Mouse (Mus musculus) kidney, embryonic 15.5 days (tissue): ENCODE data around the gene Armc6. TPM values are rescaled to one million over a fixed set of nuclear protein-coding genes. Genes with fewer than 3 reads are reported as not detected.

Experiments used
- ATAC-seq: fragments of 200-750 bp; cut with Nextera tagmentation; replicated peaks from 2 replicates; pipeline ENCODE4 v1.8.0; 2017; ENCODE audit warnings: moderate TSS enrichment; ENCODE audit not compliant: low FRiP score
- H3K27ac ChIP-seq: fragments of 300-500 bp; sonication (generic); 2 replicates; pipeline ENCODE4 v1.5.1; 2015; ENCODE audit warnings: mild to moderate bottlenecking, inconsistent platforms
- H3K27me3 ChIP-seq: fragments of 300-500 bp; sonication (generic); 2 replicates; pipeline ENCODE4 v1.6.1; 2015; ENCODE audit warnings: inconsistent platforms
- H3K36me3 ChIP-seq: fragments of 300-500 bp; sonication (generic); 2 replicates; pipeline ENCODE4 v1.6.1; 2015; ENCODE audit warnings: inconsistent platforms
- H3K4me1 ChIP-seq: fragments of 300-500 bp; sonication (generic); 2 replicates; pipeline ENCODE4 v1.6.1; 2015; ENCODE audit warnings: inconsistent platforms
- H3K4me2 ChIP-seq: fragments of 300-500 bp; sonication (generic); 2 replicates; pipeline ENCODE4 v1.6.1; 2015; ENCODE audit warnings: moderate library complexity, mild to moderate bottlenecking, inconsistent platforms
- H3K4me3 ChIP-seq: fragments of 300-500 bp; sonication (generic); replicated peaks from 2 replicates; pipeline ENCODE4 v1.5.1; 2015; ENCODE audit warnings: mild to moderate bottlenecking, inconsistent platforms
- H3K9ac ChIP-seq: fragments of 300-500 bp; sonication (generic); 2 replicates; pipeline ENCODE4 v1.6.1; 2015; ENCODE audit warnings: mild to moderate bottlenecking, inconsistent platforms
- H3K9me3 ChIP-seq: fragments of 300-500 bp; sonication (generic); replicated peaks from 2 replicates; pipeline ENCODE4 v1.6.1; 2016; ENCODE audit warnings: inconsistent platforms
- WGBS: fragments of 180-500 bp; shearing (Covaris S2); methylation state at CpG from one replicate; pipeline ENCODE4 v1.1.7; 2015; ENCODE audit warnings: mixed read lengths; 5-methylcytosine and 5-hydroxymethylcytosine counted together
- polyA plus RNA-seq: library from polyadenylated mRNA; unstranded; fragments of >200 nt; fragmentation: Nextera tagmentation; extraction: Ambion mirVana; gene quantifications from 2 replicates; pipeline ENCODE4 v1.2.1, GENCODE M21; 2015

The Armc6 gene
- polyA plus RNA-seq, 1 experiment from 2014 or later = 31.0 TPM

DNA sequence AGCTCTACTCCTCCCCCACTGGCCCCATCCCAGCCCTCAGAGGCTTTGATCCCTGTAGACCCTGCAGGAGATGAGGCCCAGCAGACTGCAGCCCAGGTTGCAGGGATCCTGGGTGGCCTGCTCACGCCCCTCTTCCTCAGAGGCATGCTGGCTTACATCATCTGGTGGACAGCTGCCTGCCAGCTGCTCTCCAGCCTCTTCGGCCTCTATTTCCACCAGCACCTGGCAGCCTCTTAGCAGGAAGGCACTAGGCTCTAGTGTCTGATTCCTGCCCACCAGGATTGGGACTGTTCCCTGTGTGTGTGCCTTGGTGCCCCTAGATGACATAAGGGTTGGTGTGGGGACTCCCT is 52.4 kb downstream of the Armc6 start:
- 32% methylated on average over 2 of the region's 2 CpGs for WGBS
- Histone ChIP-seq H3K27me3 (no peaks in the 10 kb centered on the region), H3K4me3 (no peak overlapping the region), H3K9me3 (no peaks in the 10 kb centered on the region), H3K4me1 (0 out of 2 replicates have a peak, but pooled peaks cover 4% of the 10 kb centered on the region), H3K27ac (no peak overlapping the region), H3K9ac (no peak overlapping the region), H3K4me2 (no peak overlapping the region), H3K36me3 (peaks cover 60% of the 10 kb centered on the region)
- ATAC-seq = no peak

DNA sequence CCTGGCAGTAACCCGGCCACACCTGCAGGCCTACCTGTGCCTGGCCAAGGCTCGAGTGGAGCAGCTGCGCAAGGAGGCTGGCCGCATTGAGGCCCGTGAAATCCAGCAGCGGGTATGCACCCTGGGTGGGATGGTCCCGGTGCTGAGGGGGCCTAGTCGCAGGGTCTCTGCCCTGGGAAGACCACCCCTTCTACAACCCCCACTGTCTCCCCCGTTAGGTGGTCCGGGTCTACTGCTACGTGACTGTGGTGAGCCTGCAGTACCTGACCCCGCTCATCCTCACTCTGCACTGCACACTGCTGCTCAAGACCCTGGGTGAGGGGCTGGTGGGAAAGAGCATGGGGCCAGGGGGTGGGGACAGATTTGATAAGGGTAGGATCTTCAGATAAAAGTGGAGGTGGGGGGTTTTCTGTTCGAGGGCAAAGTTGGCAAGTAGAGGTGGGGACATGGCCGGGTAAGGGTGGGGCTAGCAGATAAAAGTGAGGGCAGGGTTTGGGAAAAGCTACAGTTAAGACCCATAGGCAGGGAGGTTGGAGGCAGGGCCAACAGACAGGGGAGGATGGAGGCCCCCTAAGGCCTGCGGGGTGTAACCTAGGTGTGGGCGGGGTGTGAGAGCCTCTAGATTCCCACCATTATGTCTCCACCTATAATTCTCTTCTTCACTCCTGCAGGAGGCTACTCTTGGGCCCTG is 52.9 kb downstream of the Armc6 start:
- Histone ChIP-seq H3K9ac (no peak overlapping the region), H3K4me2 (no peak overlapping the region), H3K27ac (no peak overlapping the region), H3K4me1 (0 out of 2 replicates have a peak, but pooled peaks cover 2% of the 10 kb centered on the region), H3K36me3 (peaks cover 66% of the 10 kb centered on the region), H3K4me3 (no peak overlapping the region), H3K9me3 (no peaks in the 10 kb centered on the region), H3K27me3 (no peaks in the 10 kb centered on the region)
- 58% methylated on average over 16 of the region's 16 CpGs for whole genome bisulfite sequencing
- ATAC-seq = no peak; the same call in 1 of the 2 replicates

DNA sequence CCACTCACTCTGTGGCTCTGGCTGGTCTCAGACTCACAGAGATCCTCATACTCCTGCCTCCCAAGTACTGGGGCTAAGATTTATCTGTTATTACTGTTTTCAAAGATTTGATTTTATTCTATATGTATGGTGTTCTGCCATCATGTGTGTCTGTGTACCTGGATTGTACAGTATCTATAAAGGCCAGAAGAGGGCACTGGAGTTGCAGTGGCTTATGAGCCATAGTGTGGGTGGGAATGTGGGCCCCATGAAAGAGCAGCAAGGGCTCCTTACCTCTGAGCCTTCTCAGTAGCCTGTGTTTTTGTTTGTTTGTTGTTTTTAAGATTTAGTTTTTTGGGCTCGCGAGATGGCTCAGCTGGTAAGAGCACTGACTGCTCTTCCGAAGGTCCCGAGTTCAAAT is 55.2 kb downstream of the Armc6 start:
- WGBS = 97% methylated on average over 4 of the region's 4 CpGs
- Histone ChIP-seq H3K4me1 (peaks cover 4% of the 10 kb centered on the region; the same call in 1 of the 2 replicates), H3K4me3 (no peak overlapping the region), H3K36me3 (peaks cover 74% of the 10 kb centered on the region), H3K27ac (no peak overlapping the region), H3K9me3 (no peaks in the 10 kb centered on the region), H3K9ac (no peak overlapping the region), H3K27me3 (no peaks in the 10 kb centered on the region), H3K4me2 (no peak overlapping the region)
- no peak for ATAC-seq

GRCm38 (mm10) chr8:70178231-70178630 is 56.0 kb downstream of the Armc6 start:
- Histone ChIP-seq H3K4me2 (no peak overlapping the region), H3K4me1 (peaks cover 11% of the 10 kb centered on the region), H3K27ac (no peak overlapping the region), H3K36me3 (peaks cover 70% of the 10 kb centered on the region), H3K9me3 (no peaks in the 10 kb centered on the region), H3K9ac (no peak overlapping the region), H3K27me3 (no peaks in the 10 kb centered on the region), H3K4me3 (no peak overlapping the region)
- no peak for ATAC-seq
- 93% methylated on average over 2 of the region's 2 CpGs for WGBS

GRCm38 (mm10) chr8:70174079-70174478 is 60.2 kb downstream of the Armc6 start:
- no peak for ATAC-seq
- H3K9ac ChIP-seq = no peak overlapping the region
- no peaks in the 10 kb centered on the region for H3K27me3 ChIP-seq
- H3K36me3 ChIP-seq = peaks cover 35% of the 10 kb centered on the region
- H3K4me1 ChIP-seq = peaks cover 25% of the 10 kb centered on the region
- no peak overlapping the region for H3K4me3 ChIP-seq
- H3K9me3 ChIP-seq = no peaks in the 10 kb centered on the region
- H3K4me2 ChIP-seq = no peak overlapping the region
- 90% methylated on average over 7 of the region's 7 CpGs for WGBS
- no peak overlapping the region for H3K27ac ChIP-seq

DNA sequence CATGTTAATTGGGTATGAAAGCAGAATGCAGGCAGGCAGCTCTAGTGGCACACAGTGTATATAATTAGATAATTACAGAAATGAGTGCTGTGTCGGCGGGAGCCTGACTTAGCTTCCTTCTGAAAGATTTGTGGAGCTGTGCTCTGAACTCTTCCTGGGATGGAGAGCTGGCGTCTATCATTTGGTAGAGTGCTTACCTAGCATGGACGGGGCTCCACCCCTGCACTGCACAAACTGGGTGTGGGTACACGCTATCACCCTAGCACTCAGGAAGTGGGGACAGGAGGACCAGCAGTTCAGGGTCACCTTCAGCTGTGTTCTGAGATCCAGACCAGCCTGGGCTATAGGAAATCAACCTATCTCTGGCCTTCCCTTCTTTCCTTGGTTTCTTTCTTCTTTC is 60.9 kb downstream of the Armc6 start:
- peak overlapping the region; percentile 74; the same call in 1 of the 2 replicates for H3K9ac ChIP-seq
- H3K27me3 ChIP-seq = 0 out of 2 replicates have a peak, but pooled peaks cover 1% of the 10 kb centered on the region
- peaks cover 25% of the 10 kb centered on the region for H3K4me1 ChIP-seq
- peak overlapping the region; percentile 66 for H3K4me2 ChIP-seq
- ATAC-seq = no peak
- no peaks in the 10 kb centered on the region for H3K9me3 ChIP-seq
- 73% methylated on average over 5 of the region's 5 CpGs for WGBS
- peaks cover 27% of the 10 kb centered on the region for H3K36me3 ChIP-seq
- peak overlapping the region; percentile 65 for H3K4me3 ChIP-seq
- no peak overlapping the region for H3K27ac ChIP-seq

DNA sequence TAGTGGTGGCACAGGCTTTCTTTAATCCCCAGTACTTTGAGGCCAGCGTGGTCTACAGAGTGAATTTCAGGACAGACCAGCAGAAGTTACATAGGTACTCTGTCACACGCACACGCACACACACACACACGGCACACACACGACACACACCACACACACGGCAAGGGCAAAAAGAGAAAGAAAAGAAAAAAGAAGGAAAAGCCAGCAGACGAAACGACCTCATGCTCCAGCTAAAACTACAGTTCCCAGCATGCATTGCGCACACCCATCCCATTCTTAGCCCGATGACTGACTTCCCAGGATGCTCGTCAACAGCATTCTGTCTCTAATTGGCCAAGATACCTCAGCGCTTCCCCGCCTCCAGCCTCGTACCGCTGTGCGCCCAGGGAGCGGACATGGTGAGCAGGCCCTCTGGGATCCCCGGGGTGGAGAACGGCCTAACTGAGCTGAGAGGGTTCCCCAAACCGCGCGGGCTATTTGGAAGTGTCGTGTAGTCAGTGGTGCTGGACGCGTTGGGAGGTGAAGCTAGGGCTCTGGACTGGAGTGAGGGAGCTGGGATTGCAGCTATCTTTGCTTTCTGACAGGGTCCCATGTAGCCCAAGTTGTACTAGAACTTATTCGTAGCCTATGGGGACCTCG is 62.1 kb downstream of the Armc6 start, which contains the start of gene Tmem161a:
TSS of gene Tmem161a (plus strand) at position 314 of the 639 bp plus-strand sequence.
- Histone ChIP-seq H3K9me3 (no peaks in the 10 kb centered on the region), H3K27me3 (0 out of 2 replicates have a peak, but pooled peaks cover 4% of the 10 kb centered on the region), H3K4me1 (peaks cover 26% of the 10 kb centered on the region), H3K4me3 (peak within 1 kb of the TSS; percentile 65), H3K9ac (peak within 1 kb of the TSS; percentile 74), H3K4me2 (peak within 1 kb of the TSS; percentile 66), H3K27ac (peak within 1 kb of the TSS; percentile 76), H3K36me3 (peaks cover 16% of the 10 kb centered on the region)
- 2% methylated on average over 27 of the region's 27 CpGs for WGBS
- ATAC-seq = peak; percentile 96

- peak overlapping the region; percentile 66 for H3K4me2 ChIP-seq
- H3K4me3 ChIP-seq = peak overlapping the region; percentile 65; the same call in 1 of the 2 replicates
- no peak for ATAC-seq
- H3K4me1 ChIP-seq = peaks cover 35% of the 10 kb centered on the region
- H3K27me3 ChIP-seq = 0 out of 2 replicates have a peak, but pooled peaks cover 4% of the 10 kb centered on the region
- H3K9ac ChIP-seq = no peak overlapping the region
- 70% methylated on average over 7 of the region's 7 CpGs for WGBS
- H3K27ac ChIP-seq = peak overlapping the region; percentile 76; the same call in 1 of the 2 replicates
- H3K36me3 ChIP-seq = 0 out of 2 replicates have a peak, but pooled peaks cover 8% of the 10 kb centered on the region
- H3K9me3 ChIP-seq = no peaks in the 10 kb centered on the region
Observed at GRCm38 (mm10) chr8:70171240-70171639, 63.0 kb downstream of the Armc6 start.

GRCm38 (mm10) chr8:70170748-70171147 is 63.5 kb downstream of the Armc6 start:
- 56% methylated on average over 3 of the region's 3 CpGs for WGBS
- 0 out of 2 replicates have a peak overlapping the region, but pooled peaks have one; percentile 33 for H3K27ac ChIP-seq
- H3K27me3 ChIP-seq = peaks cover 9% of the 10 kb centered on the region
- H3K4me3 ChIP-seq = no peak overlapping the region
- H3K4me1 ChIP-seq = peaks cover 39% of the 10 kb centered on the region
- H3K36me3 ChIP-seq = 0 out of 2 replicates have a peak, but pooled peaks cover 8% of the 10 kb centered on the region
- no peak overlapping the region for H3K4me2 ChIP-seq
- H3K9me3 ChIP-seq = no peaks in the 10 kb centered on the region
- no peak overlapping the region for H3K9ac ChIP-seq
- no peak for ATAC-seq

Other genes starting within 250 kb of the Armc6 start
- gene Gatad2a, start 238.1 kb downstream of the Armc6 start, polyA plus RNA-seq = 40.0 and 42.2 TPM in 2 replicates
- 51.7 and 55.7 TPM in 2 replicates for gene Mau2, start 191.7 kb downstream of the Armc6 start, polyA plus RNA-seq
- 44.1 and 48.7 TPM in 2 replicates for gene Sugp1, start 191.7 kb downstream of the Armc6 start, polyA plus RNA-seq
- 1.0 TPM in 2 replicates for gene Tm6sf2, start 161.5 kb downstream of the Armc6 start, polyA plus RNA-seq
- 0.35 TPM in 1 of 2 replicates, not detected in the other for gene Hapln4, start 151.0 kb downstream of the Armc6 start, polyA plus RNA-seq
- 0.32 and 0.64 TPM in 2 replicates for gene Ncan, start 113.6 kb downstream of the Armc6 start, polyA plus RNA-seq
- gene Nr2c2ap, start 103.1 kb downstream of the Armc6 start, polyA plus RNA-seq = 31.4 and 34.8 TPM in 2 replicates
- gene Rfxank, start 95.3 kb downstream of the Armc6 start, polyA plus RNA-seq = 18.3 and 22.7 TPM in 2 replicates
- 45.0 and 47.8 TPM in 2 replicates for gene Borcs8, start 95.0 kb downstream of the Armc6 start, polyA plus RNA-seq
- gene Mef2b, start 94.8 kb downstream of the Armc6 start, polyA plus RNA-seq = 0.17 and 0.29 TPM in 2 replicates
- 71.8 and 76.3 TPM in 2 replicates for gene Tmem161a, start 62.1 kb downstream of the Armc6 start, polyA plus RNA-seq
- 4.8 and 5.1 TPM in 2 replicates for gene Slc25a42, start 22.2 kb downstream of the Armc6 start, polyA plus RNA-seq
- gene Sugp2, start 240 bp downstream of the Armc6 start, polyA plus RNA-seq = 29.6 and 31.6 TPM in 2 replicates
- 69.5 and 79.9 TPM in 2 replicates for gene Homer3, start 48.4 kb upstream of the Armc6 start, polyA plus RNA-seq
- gene Ddx49, start 68.0 kb upstream of the Armc6 start, polyA plus RNA-seq = 45.1 and 49.0 TPM in 2 replicates
- gene Cope, start 68.1 kb upstream of the Armc6 start, polyA plus RNA-seq = 320 and 327 TPM in 2 replicates
- gene Cers1, start 81.3 kb upstream of the Armc6 start, polyA plus RNA-seq = 2.6 and 4.0 TPM in 2 replicates
- gene Gdf1, start 95.4 kb upstream of the Armc6 start, polyA plus RNA-seq = 5.2 and 6.2 TPM in 2 replicates
- 17.1 and 17.2 TPM in 2 replicates for gene Upf1, start 118.8 kb upstream of the Armc6 start, polyA plus RNA-seq
- 0.40 and 1.5 TPM in 2 replicates for gene Comp, start 139.1 kb upstream of the Armc6 start, polyA plus RNA-seq
- gene Crtc1, start 205.1 kb upstream of the Armc6 start, polyA plus RNA-seq = 17.9 and 21.0 TPM in 2 replicates
- 20.0 and 23.5 TPM in 2 replicates for gene Klhl26, start 242.5 kb upstream of the Armc6 start, polyA plus RNA-seq